9 mouse cellular contexts compared by ENCODE assay signal in genomic region chr11:108449811-108450210, GRCm38 (mm10). TPM values are rescaled to one million over a fixed set of nuclear protein-coding genes. Genes with fewer than 3 reads are reported as not detected.
DNase-seq lines count a peak whose midpoint lies in the region; ATAC-seq and TF ChIP-seq lines count a peak whose summit lies in the region.
"Had no signal": no experiment of that assay in that cellular context is flagged by ENCODE, and none has a peak within 500 bp of the region (broad histone marks: within the 10 kb centered on the region; RNA-seq: fewer than 3 reads in every experiment).

No protein-coding gene starts in this region.

- H3K9ac ChIP-seq in heart, postnatal 0 days (replicated peaks; ENCODE audit: low read depth, low read length), result no peak overlapping the region
- no peak overlapping the region for H3K9ac ChIP-seq in heart, embryonic 12.5 days
- no peak overlapping the region for H3K9ac ChIP-seq in ES-E14 (ENCODE audit: insufficient read depth, low read depth, low read length, poor library complexity, severe bottlenecking)
- H3K9ac ChIP-seq in midbrain, postnatal 0 days (replicated peaks; ENCODE audit: low read length, poor library complexity, severe bottlenecking), result no peak overlapping the region
- H3K9ac ChIP-seq: neural tube, embryonic 13.5 days had no signal

- in situ Hi-C loops in ES-E14 (cut with MboI; ENCODE audit: low sequenced_read_pairs in 2 of 2, unreplicated experiment in 2 of 2), result loop anchor here (10.0 to 25.0 kb wide), 2 partner anchors 737 to 745 kb away; no protein-coding TSS in a partner anchor

- peaks cover 5% of the 10 kb centered on the region; the same call in 1 of the 2 replicates for H3K9me3 ChIP-seq in heart, postnatal 0 days (replicated peaks; ENCODE audit: control insufficient read depth, low read length)
- H3K9me3 ChIP-seq in heart, embryonic 12.5 days (replicated peaks), result no peaks in the 10 kb centered on the region; the same call in 1 of the 2 replicates
- H3K9me3 ChIP-seq in ES-E14 (ENCODE audit: control insufficient read depth, insufficient read depth, low read depth, low read length), result no peaks in the 10 kb centered on the region
- H3K9me3 ChIP-seq in midbrain, postnatal 0 days (ENCODE audit: low read length), result no peaks in the 10 kb centered on the region

- H3K4me1 ChIP-seq in heart, postnatal 0 days (ENCODE audit: control insufficient read depth, insufficient read depth), result no peaks in the 10 kb centered on the region
- no peaks in the 10 kb centered on the region for H3K4me1 ChIP-seq in heart, embryonic 12.5 days (replicated peaks)
- no peaks in the 10 kb centered on the region for H3K4me1 ChIP-seq in ES-E14 (ENCODE audit: control insufficient read depth in 2 of 2, insufficient read depth in 2 of 2, low read length in 2 of 2, poor library complexity in 1 of 2)
- no peaks in the 10 kb centered on the region for H3K4me1 ChIP-seq in midbrain, postnatal 0 days (ENCODE audit: insufficient read depth, low read length)
- H3K4me1 ChIP-seq: neural tube, embryonic 13.5 days had no signal

- no peak overlapping the region for H3K4me2 ChIP-seq in heart, postnatal 0 days (ENCODE audit: low read depth, low read length)
- H3K4me2 ChIP-seq in heart, embryonic 12.5 days, result no peak overlapping the region
- no peak overlapping the region for H3K4me2 ChIP-seq in midbrain, postnatal 0 days (ENCODE audit: low read depth, low read length, poor library complexity, severe bottlenecking)
- H3K4me2 ChIP-seq: neural tube, embryonic 13.5 days had no signal

- DNase-seq in heart, postnatal 0 days (ENCODE audit: low spot score), result peak; percentile 25
- peak; percentile 49 for DNase-seq in ES-E14 (ENCODE audit: low read depth, low spot score)
- peak; percentile 17 for DNase-seq in cerebellum, adult 11-12 months
- peak; percentile 83 for DNase-seq in gastrocnemius, postnatal 10 days
- peak; percentile 57 to 94 for DNase-seq in layer of hippocampus, postnatal 25 days (ENCODE audit: extremely low spot score in 1 of 2, low spot score in 1 of 2)
- DNase-seq in midbrain, postnatal 0 days (ENCODE audit: low spot score), result peak; percentile 75
- peak; percentile 66 for DNase-seq in thymus, postnatal 14 days

- no peak overlapping the region for H3K4me3 ChIP-seq in heart, postnatal 0 days (ENCODE audit: low read depth, low read length)
- no peak overlapping the region for H3K4me3 ChIP-seq in heart, embryonic 12.5 days
- H3K4me3 ChIP-seq in ES-E14 (ENCODE audit: insufficient read depth in 1 of 2, low read depth in 1 of 2, low read length in 2 of 2, poor library complexity in 1 of 2, severe bottlenecking in 1 of 2), result no peak overlapping the region
- no peak overlapping the region for H3K4me3 ChIP-seq in midbrain, postnatal 0 days (ENCODE audit: low read depth, low read length)
- H3K4me3 ChIP-seq: neural tube, embryonic 13.5 days had no signal

- no peaks in the 10 kb centered on the region for H3K36me3 ChIP-seq in heart, postnatal 0 days (replicated peaks; ENCODE audit: control insufficient read depth, insufficient read depth, low read length)
- H3K36me3 ChIP-seq in heart, embryonic 12.5 days, result peaks cover 6% of the 10 kb centered on the region
- no peaks in the 10 kb centered on the region for H3K36me3 ChIP-seq in ES-E14 (ENCODE audit: control insufficient read depth, insufficient read depth, low read length, poor library complexity, severe bottlenecking)
- no peaks in the 10 kb centered on the region for H3K36me3 ChIP-seq in midbrain, postnatal 0 days (ENCODE audit: insufficient read depth, low read length)
- H3K36me3 ChIP-seq: neural tube, embryonic 13.5 days had no signal

- TF ChIP-seq CTCF in heart, postnatal 0 days (IDR thresholded peaks at IDR 0.05; ENCODE audit: low read depth), result peak; percentile 92
- TF ChIP-seq CTCF in midbrain, postnatal 0 days (IDR thresholded peaks at IDR 0.05), result peak; percentile 97

- no peak overlapping the region for H3K27ac ChIP-seq in heart, postnatal 0 days (ENCODE audit: low read depth)
- H3K27ac ChIP-seq in heart, embryonic 12.5 days (ENCODE audit: poor library complexity, severe bottlenecking), result no peak overlapping the region
- H3K27ac ChIP-seq in ES-E14 (ENCODE audit: insufficient read depth, low read depth, low read length, poor library complexity, severe bottlenecking), result no peak overlapping the region
- no peak overlapping the region for H3K27ac ChIP-seq in midbrain, postnatal 0 days (ENCODE audit: low read depth, low read length)
- H3K27ac ChIP-seq: neural tube, embryonic 13.5 days had no signal

- ATAC-seq in heart, postnatal 0 days (ENCODE audit: insufficient read depth, low read depth), result no peak
- ATAC-seq in heart, embryonic 12.5 days (ENCODE audit: insufficient number of reproducible peaks, low FRiP score), result no peak
- no peak for ATAC-seq in midbrain, postnatal 0 days (ENCODE audit: low FRiP score)

- H3K27me3 ChIP-seq in heart, postnatal 0 days (ENCODE audit: control insufficient read depth, insufficient read depth, low read length), result no peaks in the 10 kb centered on the region
- no peaks in the 10 kb centered on the region for H3K27me3 ChIP-seq in heart, embryonic 12.5 days (replicated peaks)
- no peaks in the 10 kb centered on the region for H3K27me3 ChIP-seq in midbrain, postnatal 0 days (ENCODE audit: insufficient read depth, low read length)
- H3K27me3 ChIP-seq: neural tube, embryonic 13.5 days had no signal

- WGBS in heart, postnatal 0 days, result 30% methylated on average over 3 of the region's 3 CpGs
- WGBS in heart, embryonic 12.5 days, result 27% methylated on average over 3 of the region's 3 CpGs
- 29% methylated on average over 3 of the region's 3 CpGs for WGBS in midbrain, postnatal 0 days

- no peak for TF ChIP-seq EP300 in heart, postnatal 0 days (IDR thresholded peaks at IDR 0.05; ENCODE audit: low read depth)

TF ChIP-seq in ES-E14, 5 proteins besides CTCF, POLR2A, EP300 and RAD21:
- TF ChIP-seq ZC3H11A (IDR thresholded peaks at IDR 0.05; ENCODE audit: borderline replicate concordance, low read depth, low read length), result peak; percentile 83; the same call in 1 of the 2 replicates
- TF ChIP-seq HCFC1 (IDR thresholded peaks at IDR 0.05; ENCODE audit: borderline replicate concordance, insufficient read depth, low read length), result no peak
- TF ChIP-seq CHD2 (IDR thresholded peaks at IDR 0.05; ENCODE audit: low read depth, low read length), result no peak
- no peak for TF ChIP-seq MAFK (IDR thresholded peaks at IDR 0.05; ENCODE audit: insufficient read depth, low read depth, low read length)

RNA-seq across cellular contexts. Expression of gene Cep112, which starts 24.8 kb away (rescaled TPM):
- 0.46 and 1.2 TPM in 2 replicates for total RNA-seq in heart, postnatal 0 days (2014; rRNA removed; ENCODE audit: low replicate concordance)
- polyA plus RNA-seq in heart, postnatal 0 days (2015; fragmentation: Nextera tagmentation; extraction: Ambion mirVana), result 5.0 and 5.8 TPM in 2 replicates
- 7.9 and 8.7 TPM in 2 replicates for polyA plus RNA-seq in heart, embryonic 12.5 days (2016; fragmentation: Nextera tagmentation; extraction: Ambion mirVana)
- total RNA-seq in ES-E14 (2012; rRNA removed), result 0.85 and 1.5 TPM in 2 replicates
- 10 to 100 TPM in 1 of 2 experiments, 1 to 10 TPM in 1; 8.6 to 10.7 TPM for total RNA-seq in gastrocnemius, postnatal 10 days (2021)
- 10 to 100 TPM; 12.5 to 18.1 TPM for total RNA-seq in layer of hippocampus, postnatal 25 days (2021)
- 19.5 and 33.5 TPM in 2 replicates for total RNA-seq in midbrain, postnatal 0 days (2014; rRNA removed)
- polyA plus RNA-seq in midbrain, postnatal 0 days (2015; fragmentation: Nextera tagmentation; extraction: Ambion mirVana), result 13.9 and 14.1 TPM in 2 replicates

Comparison
In these comparisons a context has a peak if more than half of its experiments do, and no peak if none do; other contexts are left out.
1. DNase-seq: peak in every context shown above with its lines; median percentile 83 in gastrocnemius, postnatal 10 days; 76 in layer of hippocampus, postnatal 25 days; 75 in midbrain, postnatal 0 days; 66 in thymus, postnatal 14 days; 49 in ES-E14; 25 in heart, postnatal 0 days; 17 in cerebellum, adult 11-12 months.